Mouse (Mus musculus): ENCODE data around the gene Pigo. TPM values are rescaled to one million over a fixed set of nuclear protein-coding genes. Genes with fewer than 3 reads are reported as not detected.

Pigo gene
- 16.0 TPM for polyA plus RNA-seq (2014; fragmentation: Illumina TruSeq; extraction: RNeasy Lipid Tissue Mini Kit (QIAGEN cat#74804); ENCODE audit: low read depth, low replicate concordance)

DNA sequence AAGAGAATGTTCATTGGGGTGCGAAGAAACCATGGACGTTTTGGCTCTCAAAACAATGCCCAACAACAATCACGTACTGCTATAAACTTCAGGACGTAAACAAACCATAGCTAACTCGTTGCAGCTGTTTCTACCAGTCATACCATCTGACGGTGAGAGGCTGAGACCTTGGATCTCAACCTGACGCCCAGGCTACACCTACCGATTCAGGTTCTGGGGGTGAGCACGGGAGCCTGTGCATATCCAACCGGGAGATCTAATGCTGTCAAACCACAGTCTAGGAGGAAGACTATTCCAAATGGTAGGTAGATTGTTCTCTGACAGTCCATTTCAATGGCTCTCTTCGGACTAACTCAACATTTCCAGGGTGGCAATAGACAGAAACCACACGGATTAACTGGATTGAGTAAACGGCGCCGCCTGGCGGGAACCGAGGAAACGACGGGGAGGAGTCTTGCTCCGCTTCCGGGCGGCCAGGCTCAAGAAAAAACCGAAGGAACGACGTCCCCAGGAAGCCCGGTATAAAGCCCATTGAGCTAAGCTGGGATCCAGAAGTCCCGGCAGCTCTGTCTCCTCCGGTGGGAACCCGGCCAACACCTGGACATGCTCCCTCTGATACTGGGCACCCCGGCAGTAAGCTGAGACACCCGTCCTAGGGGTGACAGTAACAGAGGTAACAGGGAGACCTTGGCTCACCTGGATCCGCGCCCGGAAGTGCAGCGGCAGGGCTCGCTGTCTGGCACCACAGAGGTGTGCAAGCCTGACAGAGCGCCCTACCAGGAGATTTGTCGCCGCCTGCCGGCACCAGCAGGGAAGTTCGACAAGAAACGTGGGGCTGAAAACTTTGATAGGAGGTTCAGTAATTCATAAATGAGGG, at the start of gene Pigo:
Gene Pigo (minus strand): TSS at position 736 of the 877 bp plus-strand sequence.

DNA sequence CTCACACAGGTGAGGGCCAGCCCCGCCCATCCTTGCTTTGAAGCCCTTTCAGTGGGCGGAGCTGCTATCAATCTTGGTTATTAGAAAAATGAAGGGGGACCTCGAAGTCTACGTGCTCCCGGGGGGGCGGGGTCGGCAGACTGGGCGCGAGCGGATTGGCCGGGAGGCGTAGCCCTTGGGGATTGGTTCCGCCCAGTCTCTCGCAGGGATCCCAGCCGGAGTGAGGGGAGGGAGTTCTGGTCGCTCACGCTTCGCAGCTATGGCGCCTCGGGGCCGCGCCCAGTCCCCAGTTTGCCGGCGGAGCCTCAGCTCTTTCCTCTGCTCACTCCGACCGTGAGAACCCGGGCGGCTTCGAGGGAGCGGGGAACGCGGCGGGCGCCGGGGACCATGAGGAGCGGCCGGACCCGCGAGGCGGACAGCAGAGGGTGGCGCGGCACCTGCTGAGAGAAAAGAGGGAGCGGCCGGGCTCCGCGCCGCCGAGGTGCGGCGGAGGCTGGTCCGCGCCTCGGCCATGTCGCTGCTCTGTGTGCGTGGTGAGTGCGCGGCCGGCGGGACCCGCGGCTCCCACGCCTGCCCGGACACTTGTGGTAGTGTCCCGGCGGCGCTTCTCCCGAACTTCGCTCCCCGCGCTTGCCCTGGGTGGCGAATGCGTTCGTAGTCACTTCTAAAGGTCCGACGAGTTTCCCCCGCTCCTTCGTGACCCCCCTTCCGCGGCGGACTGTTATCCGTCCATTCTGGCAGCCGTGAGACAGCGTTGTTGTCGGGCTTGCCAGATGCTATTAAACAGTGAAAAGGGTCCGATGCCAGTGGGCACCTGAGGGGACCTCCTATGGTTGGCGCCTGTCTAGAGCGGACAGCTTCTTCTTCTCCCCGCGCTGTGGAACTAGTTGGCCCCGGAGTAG, 33.4 kb upstream of the Pigo start, which contains the start of gene Unc13b:
Gene Unc13b (plus strand): TSS at position 201 of the 902 bp plus-strand sequence.

DNA sequence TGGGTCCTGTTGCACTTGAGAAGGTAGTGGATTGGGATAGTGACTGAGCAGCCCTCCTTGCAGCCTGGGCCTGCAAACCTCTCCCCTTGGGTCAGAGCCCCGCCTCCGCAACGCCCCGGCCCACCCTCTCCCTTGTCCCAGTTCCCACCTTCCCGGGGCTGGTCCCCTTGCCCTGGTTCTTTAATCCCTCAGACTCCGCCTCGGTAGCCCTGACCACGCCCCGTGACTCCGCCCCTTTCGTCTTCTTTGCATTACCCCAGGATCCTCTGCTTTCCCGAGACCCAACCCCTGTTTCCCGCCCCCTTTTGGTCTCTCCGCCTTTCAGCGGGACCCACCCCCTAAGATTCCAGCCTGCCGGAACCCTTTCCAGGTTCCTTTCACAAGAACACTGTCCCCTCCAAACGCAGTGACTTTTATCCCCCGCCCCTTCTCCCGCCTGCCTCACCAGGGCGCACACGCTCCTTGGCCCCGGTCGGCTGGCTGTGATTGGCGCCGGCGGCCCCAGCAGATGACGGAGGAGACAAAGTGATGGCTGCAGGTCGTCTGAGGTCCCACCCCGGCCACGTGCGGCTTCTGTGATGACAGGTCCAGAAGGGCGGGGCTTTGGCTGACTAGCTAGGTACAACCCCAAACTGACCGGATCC, 20.2 kb upstream of the Pigo start, which contains the start of gene Fam214b:
Gene Fam214b (minus strand): TSS at position 562 of the 644 bp plus-strand sequence.

DNA sequence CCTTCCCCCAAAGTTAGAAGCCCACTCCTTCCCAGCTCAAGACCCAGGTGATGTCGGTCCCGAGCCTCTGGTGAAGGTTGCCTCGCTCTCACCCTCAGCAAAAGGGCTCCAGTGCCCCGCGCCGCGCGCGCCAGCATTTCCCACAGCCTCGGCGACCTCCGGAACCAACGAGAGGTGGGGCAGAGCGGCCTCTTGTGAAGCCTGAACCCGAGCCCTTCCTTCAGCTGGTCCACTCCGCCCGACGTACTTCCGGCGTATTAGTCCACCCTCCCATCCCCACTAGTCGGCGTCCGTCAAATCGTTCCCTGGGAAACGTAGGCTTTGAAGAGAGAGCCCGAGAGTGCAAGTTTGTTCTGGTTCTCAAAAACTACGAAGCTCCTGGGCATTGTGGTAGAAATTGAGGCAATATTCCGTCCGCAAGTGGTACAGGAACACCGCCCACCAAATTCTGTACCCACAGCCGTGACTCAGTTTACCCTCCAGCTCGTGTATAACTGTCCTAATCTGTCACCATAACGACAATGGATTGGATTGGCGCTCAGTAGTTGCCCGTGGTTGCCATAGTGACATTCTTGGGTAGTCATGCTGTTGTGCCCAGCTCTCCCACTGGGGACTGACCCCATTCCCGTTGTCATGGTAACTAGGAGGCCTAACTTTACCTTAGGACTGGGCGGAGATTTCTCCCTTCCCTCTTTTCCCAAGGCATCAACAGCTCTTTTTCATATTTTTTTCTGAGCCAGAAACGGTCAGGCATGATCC, 5.8 kb upstream of the Pigo start, which contains the start of gene Stoml2:
Gene Stoml2 (minus strand): TSS at position 474 of the 759 bp plus-strand sequence.

DNA sequence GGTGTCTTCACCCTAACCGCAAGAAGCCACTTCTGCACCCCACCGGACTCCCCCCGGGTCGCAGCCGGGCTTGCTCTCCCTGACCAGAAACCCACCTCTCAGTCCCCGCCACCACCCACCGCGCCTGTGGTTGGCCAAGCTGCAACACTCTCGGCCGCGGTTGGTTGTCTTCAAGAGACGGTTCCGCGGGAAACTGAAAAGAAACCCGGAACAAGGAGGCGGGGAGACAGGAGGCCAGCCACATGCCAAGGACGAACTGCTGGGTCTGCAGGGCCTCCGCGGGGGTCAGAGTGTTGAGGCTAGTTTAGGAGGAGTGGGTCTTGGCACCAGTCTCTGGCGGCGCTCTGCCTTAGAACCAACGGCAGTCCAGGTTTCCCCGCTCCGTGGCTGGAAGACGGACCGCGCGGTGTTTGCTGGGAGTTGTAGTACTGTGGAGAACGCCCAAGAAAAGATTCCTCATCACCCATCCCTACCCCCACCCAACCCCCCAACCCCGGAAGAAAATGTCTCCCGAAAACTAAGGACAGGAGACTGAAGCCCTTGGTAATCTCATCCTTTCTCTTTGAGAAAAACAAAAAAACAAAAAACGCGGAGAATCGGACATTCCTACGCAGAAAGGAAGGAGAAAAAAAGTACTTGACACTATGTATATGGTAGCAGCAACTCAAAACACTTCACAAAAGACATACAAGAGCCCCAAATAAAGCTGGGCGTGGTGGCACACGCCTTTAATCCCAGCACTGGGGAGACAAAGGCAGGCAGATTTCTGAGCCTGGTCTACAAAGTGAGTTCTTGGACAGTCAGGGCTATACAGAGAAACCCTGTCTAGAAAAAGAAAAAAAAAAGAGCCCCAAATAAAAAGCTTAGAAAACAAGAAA, 15.2 kb downstream of the Pigo start, which contains the start of gene Fancg:
Gene Fancg (minus strand): TSS at position 346 of the 878 bp plus-strand sequence.

DNA sequence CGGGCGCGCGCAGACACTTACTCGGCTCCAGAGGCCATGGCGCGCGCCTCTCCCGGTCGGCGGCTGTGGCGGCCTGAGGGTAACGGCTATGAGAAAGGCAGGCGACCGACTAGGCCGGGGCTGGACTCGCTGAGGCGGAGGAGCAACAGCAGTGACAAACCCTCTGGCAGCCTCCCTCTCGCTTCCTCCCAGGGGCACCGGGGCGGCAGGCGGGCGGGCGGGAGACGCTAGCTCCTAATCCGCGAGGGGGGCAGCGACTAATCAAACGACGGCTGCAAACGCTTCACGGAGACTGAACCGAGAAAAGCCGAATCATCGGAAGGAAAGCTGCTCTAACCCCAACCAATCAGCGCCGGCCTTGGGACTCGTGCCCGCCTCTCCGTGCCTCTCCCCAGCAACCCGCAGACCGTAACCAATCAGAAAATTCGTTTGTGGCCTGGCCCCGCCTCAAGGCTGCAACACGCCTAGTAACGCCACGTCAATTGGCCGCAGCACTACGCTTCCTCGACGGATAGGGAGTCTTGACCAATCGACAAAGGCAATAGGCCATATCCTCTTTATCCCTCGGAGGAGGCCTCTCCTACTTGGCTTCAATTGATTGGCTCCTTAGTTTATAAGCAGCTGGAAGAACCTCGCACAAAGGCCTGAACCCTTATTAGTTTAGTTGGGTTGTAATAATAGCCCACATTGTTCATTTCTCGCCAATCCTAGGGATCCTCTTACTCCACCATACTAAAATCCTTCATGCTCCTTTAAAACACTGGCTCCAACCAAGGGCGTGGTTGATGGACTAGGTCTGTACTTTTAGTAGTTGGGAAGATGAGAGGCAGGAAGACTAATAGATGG, 25.3 kb downstream of the Pigo start, which contains the start of gene Vcp:
Gene Vcp (minus strand): TSS at position 367 of the 846 bp plus-strand sequence.

DNA sequence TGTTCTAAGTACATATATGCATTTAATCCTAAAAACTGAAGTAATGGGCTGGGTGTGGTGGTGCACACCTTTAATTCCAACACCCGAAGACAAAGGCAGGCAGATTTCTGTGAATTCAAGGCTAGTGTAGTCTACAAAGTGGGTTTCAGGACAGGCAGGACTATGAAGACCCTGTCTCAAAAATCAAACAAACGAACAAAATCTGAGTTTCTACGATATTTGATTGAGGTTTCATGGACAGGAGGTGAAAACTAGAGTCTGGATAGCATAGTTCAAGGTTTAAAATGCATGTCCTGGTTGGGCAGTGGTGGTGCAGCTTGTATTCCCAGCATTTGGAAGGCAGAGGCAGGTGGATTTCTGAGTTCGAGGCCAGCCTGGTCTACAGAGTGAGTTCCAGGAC, 56.3 kb downstream of the Pigo start, which contains the start of gene 1700022I11Rik:
Gene 1700022I11Rik (plus strand): TSS at position 301 of the 400 bp plus-strand sequence.

Other genes with a start within 250 kb of the Pigo start
- not detected for gene Fam205a1, start 171.9 kb downstream of the Pigo start, polyA plus RNA-seq (2014; fragmentation: Illumina TruSeq; extraction: RNeasy Lipid Tissue Mini Kit (QIAGEN cat#74804); ENCODE audit: low read depth, low replicate concordance)
- 0.21 TPM for gene Gm12394, start 169.0 kb downstream of the Pigo start, polyA plus RNA-seq (2014; fragmentation: Illumina TruSeq; extraction: RNeasy Lipid Tissue Mini Kit (QIAGEN cat#74804); ENCODE audit: low read depth, low replicate concordance)
- gene Fam205c, start 151.6 kb downstream of the Pigo start, polyA plus RNA-seq (2014; fragmentation: Illumina TruSeq; extraction: RNeasy Lipid Tissue Mini Kit (QIAGEN cat#74804); ENCODE audit: low read depth, low replicate concordance), result 0.81 TPM
- gene Phf24, start 109.2 kb downstream of the Pigo start, polyA plus RNA-seq (2014; fragmentation: Illumina TruSeq; extraction: RNeasy Lipid Tissue Mini Kit (QIAGEN cat#74804); ENCODE audit: low read depth, low replicate concordance), result 1.8 TPM
- 87.1 TPM for gene Dnajb5, start 76.0 kb downstream of the Pigo start, polyA plus RNA-seq (2014; fragmentation: Illumina TruSeq; extraction: RNeasy Lipid Tissue Mini Kit (QIAGEN cat#74804); ENCODE audit: low read depth, low replicate concordance)
- not detected for gene 1700022I11Rik, start 56.2 kb downstream of the Pigo start, polyA plus RNA-seq (2014; fragmentation: Illumina TruSeq; extraction: RNeasy Lipid Tissue Mini Kit (QIAGEN cat#74804); ENCODE audit: low read depth, low replicate concordance)
- 315 TPM for gene Vcp, start 25.3 kb downstream of the Pigo start, polyA plus RNA-seq (2014; fragmentation: Illumina TruSeq; extraction: RNeasy Lipid Tissue Mini Kit (QIAGEN cat#74804); ENCODE audit: low read depth, low replicate concordance)
- gene Fancg, start 15.3 kb downstream of the Pigo start, polyA plus RNA-seq (2014; fragmentation: Illumina TruSeq; extraction: RNeasy Lipid Tissue Mini Kit (QIAGEN cat#74804); ENCODE audit: low read depth, low replicate concordance), result 2.6 TPM
- 111 TPM for gene Stoml2, start 5.9 kb upstream of the Pigo start, polyA plus RNA-seq (2014; fragmentation: Illumina TruSeq; extraction: RNeasy Lipid Tissue Mini Kit (QIAGEN cat#74804); ENCODE audit: low read depth, low replicate concordance)
- gene Fam214b, start 20.4 kb upstream of the Pigo start, polyA plus RNA-seq (2014; fragmentation: Illumina TruSeq; extraction: RNeasy Lipid Tissue Mini Kit (QIAGEN cat#74804); ENCODE audit: low read depth, low replicate concordance), result 28.0 TPM
- 14.5 TPM for gene Unc13b, start 33.1 kb upstream of the Pigo start, polyA plus RNA-seq (2014; fragmentation: Illumina TruSeq; extraction: RNeasy Lipid Tissue Mini Kit (QIAGEN cat#74804); ENCODE audit: low read depth, low replicate concordance)
- 0.18 TPM for gene Atp8b5, start 241.3 kb upstream of the Pigo start, polyA plus RNA-seq (2014; fragmentation: Illumina TruSeq; extraction: RNeasy Lipid Tissue Mini Kit (QIAGEN cat#74804); ENCODE audit: low read depth, low replicate concordance)

Data from heart, adult 10 weeks (tissue).